In the genomic region with DNA sequence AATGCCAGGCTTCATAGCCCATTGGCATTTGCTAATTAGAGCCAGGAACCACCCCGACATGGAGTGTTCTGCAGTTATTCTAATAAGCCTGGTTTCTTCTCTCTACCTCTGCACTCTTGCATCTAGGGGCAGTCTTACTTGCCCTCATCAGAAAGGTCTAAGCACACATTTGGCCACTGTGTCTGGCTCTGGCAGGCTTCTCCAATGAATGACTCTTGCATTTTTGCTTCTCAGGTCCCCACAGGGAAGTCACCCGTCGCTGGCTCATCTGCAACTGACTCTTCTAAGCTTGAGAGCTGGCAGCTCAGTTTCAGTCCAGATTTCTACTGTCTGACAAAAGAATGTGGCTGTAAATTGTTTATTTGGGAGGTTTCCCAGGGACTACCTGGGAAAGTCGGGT, we compare ENCODE assay signal across 36 mouse cellular contexts. TPM values are rescaled to one million over a fixed set of nuclear protein-coding genes. Genes with fewer than 3 reads are reported as not detected.
DNase-seq lines count a peak whose midpoint lies in the region; ATAC-seq and TF ChIP-seq lines count a peak whose summit lies in the region.
"Had no signal": no experiment of that assay in that cellular context is flagged by ENCODE, and none has a peak within 500 bp of the region (broad histone marks: within the 10 kb centered on the region; RNA-seq: fewer than 3 reads in every experiment).

No protein-coding gene starts in this region.

- DNase-seq in layer of hippocampus, adult 2 months (ENCODE audit: low spot score in 2 of 2), result no peak
- no peak for DNase-seq in layer of hippocampus, postnatal 10 days (ENCODE audit: low spot score in 2 of 2)
- DNase-seq in A20 (ENCODE audit: low read depth, low spot score) (peak; percentile 61), adipocyte (ENCODE audit: low spot score) (peak; percentile 29)
- no peak for DNase-seq in liver, postnatal 0 days
- DNase-seq in retina, postnatal 1 day, result no peak
- DNase-seq: adrenal gland, postnatal 10 days; cerebellum, adult 2 months; cerebellum, postnatal 14 days; gastrocnemius, postnatal 36 days; heart, adult 18-20 months; heart, postnatal 10 days; kidney, postnatal 36 days; layer of hippocampus, postnatal 36 days; lung, adult 2 months; right cerebral cortex, postnatal 4 days had no signal

- TF ChIP-seq EP300 in liver, postnatal 0 days (IDR thresholded peaks at IDR 0.05; ENCODE audit: low read depth), result no peak

- H3K27me3 ChIP-seq in liver, postnatal 0 days (ENCODE audit: insufficient read depth, low read length), result no peaks in the 10 kb centered on the region
- no peaks in the 10 kb centered on the region for H3K27me3 ChIP-seq in forebrain, embryonic 15.5 days
- H3K27me3 ChIP-seq: embryonic facial prominence, embryonic 15.5 days; heart, embryonic 13.5 days; kidney, embryonic 15.5 days; limb, embryonic 15.5 days; neural tube, embryonic 12.5 days; stomach, embryonic 15.5 days had no signal

- peak overlapping the region; percentile 64; the same call in 1 of the 2 replicates for H3K27ac ChIP-seq in layer of hippocampus, adult 2 months
- H3K27ac ChIP-seq in liver, postnatal 0 days (ENCODE audit: low read depth), result peak overlapping the region; percentile 78
- no peak overlapping the region for H3K27ac ChIP-seq in forebrain, embryonic 15.5 days (replicated peaks)
- H3K27ac ChIP-seq: embryonic facial prominence, embryonic 10.5 days; embryonic facial prominence, embryonic 15.5 days; forebrain, embryonic 13.5 days; heart, embryonic 13.5 days; hindbrain, embryonic 14.5 days; kidney, embryonic 15.5 days; limb, embryonic 10.5 days; limb, embryonic 15.5 days; midbrain, embryonic 12.5 days; neural tube, embryonic 12.5 days; stomach, embryonic 15.5 days had no signal

- no peaks in the 10 kb centered on the region for H3K9me3 ChIP-seq in liver, postnatal 0 days (ENCODE audit: low read length)
- H3K9me3 ChIP-seq in forebrain, embryonic 15.5 days, result no peaks in the 10 kb centered on the region
- H3K9me3 ChIP-seq: embryonic facial prominence, embryonic 10.5 days; embryonic facial prominence, embryonic 15.5 days; forebrain, embryonic 13.5 days; heart, embryonic 13.5 days; kidney, embryonic 15.5 days; limb, embryonic 10.5 days; limb, embryonic 15.5 days; midbrain, embryonic 12.5 days; neural tube, embryonic 12.5 days; stomach, embryonic 15.5 days had no signal

- no peak overlapping the region for H3K9ac ChIP-seq in liver, postnatal 0 days (replicated peaks)
- H3K9ac ChIP-seq in forebrain, embryonic 15.5 days (replicated peaks), result no peak overlapping the region
- H3K9ac ChIP-seq: embryonic facial prominence, embryonic 15.5 days; forebrain, embryonic 13.5 days; heart, embryonic 13.5 days; hindbrain, embryonic 14.5 days; kidney, embryonic 15.5 days; limb, embryonic 15.5 days; midbrain, embryonic 12.5 days; neural tube, embryonic 12.5 days; stomach, embryonic 15.5 days had no signal

- no peak for ATAC-seq in liver, postnatal 0 days
- ATAC-seq in forebrain, embryonic 15.5 days (replicated peaks), result no peak
- ATAC-seq: CD4-positive, CD25-positive, alpha-beta regulatory T cell, adult 4 months; forebrain, embryonic 13.5 days; intestine, postnatal 0 days had no signal

- TF ChIP-seq CTCF in layer of hippocampus, adult 2 months (conservative IDR thresholded peaks at IDR 0.05), result peak; percentile 17; the same call in 1 of the 2 replicates
- TF ChIP-seq CTCF in liver, postnatal 0 days (IDR thresholded peaks at IDR 0.05; ENCODE audit: low read depth), result no peak

- peaks cover 26% of the 10 kb centered on the region for H3K4me1 ChIP-seq in liver, postnatal 0 days (ENCODE audit: insufficient read depth)
- H3K4me1 ChIP-seq in forebrain, embryonic 15.5 days, result peaks cover 13% of the 10 kb centered on the region

- H3K4me3 ChIP-seq in layer of hippocampus, adult 2 months, result no peak overlapping the region
- H3K4me3 ChIP-seq in liver, postnatal 0 days (ENCODE audit: low read depth, low read length), result no peak overlapping the region
- no peak overlapping the region for H3K4me3 ChIP-seq in forebrain, embryonic 15.5 days
- H3K4me3 ChIP-seq: embryonic facial prominence, embryonic 10.5 days; embryonic facial prominence, embryonic 15.5 days; forebrain, embryonic 13.5 days; heart, embryonic 13.5 days; kidney, embryonic 15.5 days; limb, embryonic 10.5 days; limb, embryonic 15.5 days; midbrain, embryonic 12.5 days; myocyte; neural tube, embryonic 12.5 days; stomach, embryonic 15.5 days had no signal

- no peaks in the 10 kb centered on the region for H3K36me3 ChIP-seq in liver, postnatal 0 days (replicated peaks; ENCODE audit: insufficient read depth, low read length)
- H3K36me3 ChIP-seq in forebrain, embryonic 15.5 days, result no peaks in the 10 kb centered on the region
- H3K36me3 ChIP-seq: embryonic facial prominence, embryonic 10.5 days; embryonic facial prominence, embryonic 15.5 days; heart, embryonic 13.5 days; kidney, embryonic 15.5 days; limb, embryonic 10.5 days; limb, embryonic 15.5 days; midbrain, embryonic 12.5 days; neural tube, embryonic 12.5 days; stomach, embryonic 15.5 days had no signal

- WGBS in liver, postnatal 0 days (ENCODE audit: insufficient replicate concordance), result 68% methylated on average over 4 of the region's 4 CpGs
- 81% methylated on average over 4 of the region's 4 CpGs for WGBS in forebrain, embryonic 15.5 days

- H3K4me2 ChIP-seq in liver, postnatal 0 days (ENCODE audit: low read depth, low read length), result no peak overlapping the region
- H3K4me2 ChIP-seq in forebrain, embryonic 15.5 days (replicated peaks), result no peak overlapping the region
- H3K4me2 ChIP-seq: embryonic facial prominence, embryonic 15.5 days; forebrain, embryonic 13.5 days; heart, embryonic 13.5 days; hindbrain, embryonic 14.5 days; kidney, embryonic 15.5 days; limb, embryonic 15.5 days; midbrain, embryonic 12.5 days; neural tube, embryonic 12.5 days; stomach, embryonic 15.5 days had no signal

RNA-seq across cellular contexts. Expression of a gene that starts 29.2 kb away (rescaled TPM):
- 10 to 100 TPM; 12.0 to 13.1 TPM for total RNA-seq in layer of hippocampus, adult 2 months (2021)
- total RNA-seq in layer of hippocampus, postnatal 10 days (2021), result 10 to 100 TPM in 1 of 2 experiments, 1 to 10 TPM in 1; 8.4 to 12.7 TPM
- polyA plus RNA-seq in liver, postnatal 0 days (2015; fragmentation: Nextera tagmentation; extraction: Ambion mirVana), result 5.8 and 7.1 TPM in 2 replicates
- polyA plus RNA-seq in forebrain, embryonic 15.5 days (2015; fragmentation: Nextera tagmentation; extraction: Ambion mirVana), result 2.0 and 2.3 TPM in 2 replicates

RNA-seq across cellular contexts. Expression of a gene that starts 39.3 kb away (rescaled TPM):
- not detected for total RNA-seq in layer of hippocampus, adult 2 months (2021)
- not detected for total RNA-seq in layer of hippocampus, postnatal 10 days (2021)
- polyA plus RNA-seq in liver, postnatal 0 days (2015; fragmentation: Nextera tagmentation; extraction: Ambion mirVana), result 0.07 and 0.15 TPM in 2 replicates
- not detected in 2 replicates for polyA plus RNA-seq in forebrain, embryonic 15.5 days (2015; fragmentation: Nextera tagmentation; extraction: Ambion mirVana)
- total RNA-seq: adrenal gland, postnatal 10 days; gastrocnemius, postnatal 36 days; heart, adult 18-20 months; heart, postnatal 10 days; hematopoietic stem cell, adult 5-6 weeks; layer of hippocampus, adult 8-10 months; layer of hippocampus, postnatal 36 days; left cerebral cortex, postnatal 10 days; megakaryocyte, adult 5-6 weeks had no signal
- polyA plus RNA-seq: brain, embryonic 14.5 days; CD4-positive, CD25-positive, alpha-beta regulatory T cell, adult 4 months; forebrain, embryonic 13.5 days; hindbrain, embryonic 14.5 days; limb, embryonic 10.5 days; midbrain, embryonic 12.5 days; myocyte; neural tube, embryonic 12.5 days had no signal

Comparison
In these comparisons a context has a peak if more than half of its experiments do, and no peak if none do; other contexts are left out.
1. DNase-seq: peak in A20 (single experiment) and adipocyte (single experiment); none in layer of hippocampus, adult 2 months (0 of 2), layer of hippocampus, postnatal 10 days (0 of 2), liver, postnatal 0 days (single experiment) and retina, postnatal 1 day (single experiment).